Mouse (Mus musculus) heart, embryonic 16.5 days (tissue): ENCODE results near the gene Actr3. TPM values are rescaled to one million over a fixed set of nuclear protein-coding genes. Genes with fewer than 3 reads are reported as not detected.

Experiments used
- ATAC-seq: fragments of 200-750 bp; cut with Nextera tagmentation; replicated peaks from 2 replicates; pipeline ENCODE4 v1.8.0; 2017; ENCODE audit warnings: moderate number of reproducible peaks; ENCODE audit not compliant: insufficient read depth, low FRiP score; ENCODE audit errors: extremely low read depth
- H3K27ac ChIP-seq: fragments of 300-500 bp; sonication (generic); 2 replicates; pipeline ENCODE4 v1.5.1; 2014; ENCODE audit warnings: mild to moderate bottlenecking, low read length, control low read depth, moderate library complexity
- H3K27me3 ChIP-seq: fragments of 300-500 bp; sonication (generic); 2 replicates; pipeline ENCODE4 v1.6.1; 2014; ENCODE audit warnings: low read length, mixed read lengths; ENCODE audit not compliant: control insufficient read depth, insufficient read depth
- H3K36me3 ChIP-seq: fragments of 300-500 bp; sonication (generic); 2 replicates; pipeline ENCODE4 v1.6.1; 2014; ENCODE audit not compliant: control insufficient read depth, insufficient read depth
- H3K4me1 ChIP-seq: fragments of 300-500 bp; sonication (generic); 2 replicates; pipeline ENCODE4 v1.6.1; 2014; ENCODE audit warnings: low read length, mixed read lengths; ENCODE audit not compliant: control insufficient read depth, insufficient read depth
- H3K4me2 ChIP-seq: fragments of 300-500 bp; sonication (generic); 2 replicates; pipeline ENCODE4 v1.6.1; 2014; ENCODE audit warnings: low read depth, mild to moderate bottlenecking, control low read depth, low read length
- H3K4me3 ChIP-seq: fragments of 300-500 bp; sonication (generic); 2 replicates; pipeline ENCODE4 v1.5.1; 2014; ENCODE audit warnings: mild to moderate bottlenecking, control low read depth, low read length
- H3K9ac ChIP-seq: fragments of 300-500 bp; sonication (generic); 2 replicates; pipeline ENCODE4 v1.6.1; 2014; ENCODE audit warnings: low read length, control low read depth
- H3K9me3 ChIP-seq: fragments of 300-500 bp; sonication (generic); replicated peaks from 2 replicates; pipeline ENCODE4 v1.6.1; 2016; ENCODE audit warnings: low read length; ENCODE audit not compliant: control insufficient read depth
- WGBS: fragments of 180-500 bp; shearing (Covaris S2); extraction: QIAGEN DNeasy Blood & Tissue Kit; methylation state at CpG from one replicate; pipeline ENCODE4 v1.1.7; 2014; 5-methylcytosine and 5-hydroxymethylcytosine counted together
- polyA plus RNA-seq: library from polyadenylated mRNA; unstranded; fragments of >200 nt; fragmentation: Nextera tagmentation; extraction: Ambion mirVana; gene quantifications from 2 replicates; pipeline ENCODE4 v1.2.1, GENCODE M21; 2015

The Actr3 gene
- polyA plus RNA-seq, 1 experiment from 2014 or later = 348 TPM

- 0 out of 2 replicates have a peak, but pooled peaks have one; percentile 30 for ATAC-seq
- peak overlapping the region; percentile 26; the same call in 1 of the 2 replicates for H3K4me2 ChIP-seq
These were observed 6.2 kb upstream of the Actr3 start for GRCm38 (mm10) chr1:125441679-125442078.

GRCm38 (mm10) chr1:125441251-125441650 lies 5.7 kb upstream of the Actr3 start:
- Histone ChIP-seq H3K9ac (no peak overlapping the region), H3K4me2 (no peak overlapping the region), H3K27ac (no peak overlapping the region), H3K4me1 (peaks cover 3% of the 10 kb centered on the region), H3K4me3 (no peak overlapping the region), H3K9me3 (no peaks in the 10 kb centered on the region), H3K36me3 (no peaks in the 10 kb centered on the region), H3K27me3 (no peaks in the 10 kb centered on the region)
- 78% methylated on average over 6 of the region's 6 CpGs for WGBS
- no peak for ATAC-seq

More at GRCm38 (mm10) chr1:125441679-125442078, 6.2 kb upstream of the Actr3 start:
- Histone ChIP-seq H3K4me3 (no peak overlapping the region), H3K27me3 (no peaks in the 10 kb centered on the region), H3K36me3 (no peaks in the 10 kb centered on the region), H3K9ac (no peak overlapping the region), H3K27ac (no peak overlapping the region), H3K4me1 (no peaks in the 10 kb centered on the region), H3K9me3 (no peaks in the 10 kb centered on the region)
- 59% methylated on average over 7 of the region's 7 CpGs for WGBS

GRCm38 (mm10) chr1:125439556-125439955 lies 4.0 kb upstream of the Actr3 start:
- ATAC-seq = no peak
- 90% methylated on average over 3 of the region's 3 CpGs for WGBS
- peaks cover 6% of the 10 kb centered on the region for H3K4me1 ChIP-seq
- H3K27me3 ChIP-seq = no peaks in the 10 kb centered on the region
- no peaks in the 10 kb centered on the region for H3K9me3 ChIP-seq
- no peak overlapping the region for H3K27ac ChIP-seq
- H3K9ac ChIP-seq = no peak overlapping the region
- no peak overlapping the region for H3K4me2 ChIP-seq
- H3K36me3 ChIP-seq = no peaks in the 10 kb centered on the region
- no peak overlapping the region for H3K4me3 ChIP-seq

GRCm38 (mm10) chr1:125438826-125439225 lies 3.3 kb upstream of the Actr3 start:
- Histone ChIP-seq H3K27me3 (no peaks in the 10 kb centered on the region), H3K27ac (no peak overlapping the region)
- ATAC-seq = no peak

GRCm38 (mm10) chr1:125437927-125438326 lies 2.4 kb upstream of the Actr3 start:
- Histone ChIP-seq H3K27me3 (no peaks in the 10 kb centered on the region), H3K36me3 (no peaks in the 10 kb centered on the region), H3K9ac (no peak overlapping the region), H3K27ac (no peak overlapping the region), H3K4me2 (no peak overlapping the region), H3K9me3 (no peaks in the 10 kb centered on the region), H3K4me1 (peaks cover 10% of the 10 kb centered on the region), H3K4me3 (no peak overlapping the region)
- 29% methylated on average over 3 of the region's 3 CpGs for WGBS
- ATAC-seq = no peak

More at GRCm38 (mm10) chr1:125438826-125439225, 3.3 kb upstream of the Actr3 start:
- Histone ChIP-seq H3K36me3 (no peaks in the 10 kb centered on the region), H3K4me3 (no peak overlapping the region), H3K4me1 (peaks cover 6% of the 10 kb centered on the region), H3K4me2 (no peak overlapping the region), H3K9ac (no peak overlapping the region), H3K9me3 (no peaks in the 10 kb centered on the region)
- WGBS = 80% methylated on average over 2 of the region's 2 CpGs

GRCm38 (mm10) chr1:125437161-125437560 lies 1.6 kb upstream of the Actr3 start:
- Histone ChIP-seq H3K36me3 (no peaks in the 10 kb centered on the region), H3K27me3 (no peaks in the 10 kb centered on the region), H3K9ac (no peak overlapping the region), H3K4me3 (no peak overlapping the region), H3K4me2 (no peak overlapping the region), H3K4me1 (peaks cover 11% of the 10 kb centered on the region), H3K27ac (no peak overlapping the region), H3K9me3 (no peaks in the 10 kb centered on the region)
- 77% methylated on average over 2 of the region's 2 CpGs for WGBS
- ATAC-seq = no peak

GRCm38 (mm10) chr1:125435018-125435368 lies 534 bp downstream of the Actr3 start:
- no peaks in the 10 kb centered on the region for H3K36me3 ChIP-seq
- under 1% methylated on average over 22 of the region's 23 CpGs for WGBS
- ATAC-seq = peak; percentile 29; the same call in 1 of the 2 replicates
- H3K9ac ChIP-seq = peak overlapping the region; percentile 97
- peak overlapping the region; percentile 92 for H3K4me3 ChIP-seq
- H3K27me3 ChIP-seq = no peaks in the 10 kb centered on the region
- H3K9me3 ChIP-seq = no peaks in the 10 kb centered on the region
- H3K27ac ChIP-seq = peak overlapping the region; percentile 99
- H3K4me2 ChIP-seq = peak overlapping the region; percentile 74; the same call in 1 of the 2 replicates
- H3K4me1 ChIP-seq = peaks cover 31% of the 10 kb centered on the region

- no peaks in the 10 kb centered on the region for H3K9me3 ChIP-seq
These were observed 984 bp downstream of the Actr3 start for GRCm38 (mm10) chr1:125434485-125435001.

GRCm38 (mm10) chr1:125431286-125431685 lies 4.2 kb downstream of the Actr3 start:
- H3K9ac ChIP-seq = peak overlapping the region; percentile 29
- H3K4me3 ChIP-seq = no peak overlapping the region
- peak overlapping the region; percentile 40; the same call in 1 of the 2 replicates for H3K27ac ChIP-seq
- no peaks in the 10 kb centered on the region for H3K27me3 ChIP-seq
- ATAC-seq = no peak
- no peaks in the 10 kb centered on the region for H3K9me3 ChIP-seq
- peaks cover 51% of the 10 kb centered on the region for H3K4me1 ChIP-seq
- 45% methylated on average over 4 of the region's 4 CpGs for WGBS
- no peaks in the 10 kb centered on the region for H3K36me3 ChIP-seq
- H3K4me2 ChIP-seq = peak overlapping the region; percentile 54

More at GRCm38 (mm10) chr1:125434485-125435001, 984 bp downstream of the Actr3 start:
- H3K4me2 ChIP-seq = peak overlapping the region; percentile 74
- H3K27me3 ChIP-seq = no peaks in the 10 kb centered on the region
- WGBS = under 1% methylated on average over 25 of the region's 25 CpGs
- H3K4me3 ChIP-seq = peak overlapping the region; percentile 92
- H3K27ac ChIP-seq = peak overlapping the region; percentile 99
- no peaks in the 10 kb centered on the region for H3K36me3 ChIP-seq
- peaks cover 34% of the 10 kb centered on the region for H3K4me1 ChIP-seq
- no peak for ATAC-seq
- H3K9ac ChIP-seq = peak overlapping the region; percentile 97
